Mouse (Mus musculus): ENCODE results near the gene Atp2b1. TPM values are rescaled to one million over a fixed set of nuclear protein-coding genes. Genes with fewer than 3 reads are reported as not detected.

Gene Atp2b1
- total RNA-seq, 2 experiments from 2014 or later: 50.1 to 57.9 TPM

DNA sequence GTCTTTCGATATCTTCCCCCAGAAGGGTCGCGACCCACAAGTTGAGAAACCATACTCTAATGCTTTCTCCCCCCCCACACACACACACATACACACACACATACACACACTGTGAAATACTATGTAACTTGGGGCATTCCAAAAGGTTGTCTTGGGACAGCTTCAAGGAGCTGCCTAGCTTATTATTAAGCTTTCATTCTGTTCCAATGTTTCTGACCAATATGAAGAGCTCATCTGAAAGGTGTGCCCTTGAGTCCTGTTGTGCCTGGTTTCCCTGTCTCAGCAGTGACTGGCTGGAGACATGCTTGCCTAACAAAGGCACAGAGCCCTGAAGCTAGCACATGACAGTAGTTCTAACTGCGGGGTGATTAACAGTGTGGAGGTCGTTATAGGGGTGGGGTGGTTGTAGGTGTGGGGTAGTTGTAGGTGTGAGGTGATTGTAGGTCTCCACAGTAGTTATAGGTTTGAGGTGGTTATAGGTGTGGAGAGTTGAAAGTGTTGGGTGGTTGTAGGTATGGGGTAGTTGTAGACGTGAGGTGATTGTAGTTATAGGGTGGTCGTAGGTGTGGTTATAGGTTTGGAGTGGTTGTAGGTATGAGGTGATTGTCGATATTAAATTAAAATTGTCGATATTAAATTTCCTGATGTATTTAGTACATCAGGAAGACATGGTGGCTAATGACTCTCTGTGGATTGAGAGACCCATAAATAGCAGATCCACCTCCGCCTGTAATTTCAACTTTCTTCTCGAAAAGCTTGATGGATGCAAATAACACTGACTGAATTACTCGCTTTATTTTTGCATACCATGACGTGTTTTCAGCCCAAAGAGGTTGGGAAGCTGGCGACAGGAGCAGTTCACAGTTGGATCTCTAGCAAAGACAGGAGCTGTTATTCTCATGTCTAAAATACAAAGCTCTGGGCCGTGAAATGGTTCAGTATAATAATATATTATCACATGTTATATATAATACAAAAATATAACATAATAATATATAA, 119.9 kb downstream of the Atp2b1 start:
- no peak for DNase-seq

DNA sequence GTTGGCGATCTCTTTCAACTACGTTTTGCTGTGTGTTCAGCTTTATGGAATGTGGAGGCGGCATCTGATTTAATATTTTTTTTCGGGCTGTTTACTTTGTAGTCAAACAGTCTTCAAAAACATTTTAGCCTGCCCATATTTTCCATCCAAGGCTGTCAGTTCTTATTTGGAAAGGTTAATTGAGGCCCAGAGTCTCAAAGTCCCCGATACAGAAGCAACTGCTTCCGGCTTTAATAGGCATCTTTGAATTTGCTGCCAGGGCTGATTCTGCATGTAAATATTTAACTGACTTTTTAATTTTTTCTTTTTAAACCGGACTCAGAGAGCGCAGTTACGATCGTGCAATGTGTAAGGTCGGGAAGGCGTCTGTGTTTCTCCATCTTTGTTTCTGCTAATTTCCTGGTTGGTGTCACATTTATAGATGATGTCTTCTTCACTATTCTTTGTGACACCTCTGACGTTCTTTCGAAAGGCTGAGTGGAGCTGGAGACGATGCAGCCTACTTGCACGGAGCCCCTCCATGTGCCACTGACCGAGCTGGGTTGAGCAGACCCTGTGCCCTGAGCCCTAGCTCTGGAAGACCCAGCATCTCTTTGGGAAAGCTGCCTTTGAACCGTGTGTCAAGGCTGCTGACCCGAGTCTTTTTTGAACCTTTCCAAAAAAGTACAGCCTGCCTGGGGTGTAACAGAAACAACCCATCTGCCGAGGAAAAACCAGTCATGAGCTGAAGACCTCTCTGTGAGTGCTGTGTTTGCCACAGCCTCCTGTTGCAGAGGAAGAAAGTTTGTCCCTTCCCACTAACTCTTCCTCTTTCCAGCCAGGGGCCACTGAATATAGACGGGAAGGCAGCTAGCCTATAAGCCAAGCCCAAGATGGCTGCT, 123.2 kb downstream of the Atp2b1 start:
- DNase-seq: no peak

DNA sequence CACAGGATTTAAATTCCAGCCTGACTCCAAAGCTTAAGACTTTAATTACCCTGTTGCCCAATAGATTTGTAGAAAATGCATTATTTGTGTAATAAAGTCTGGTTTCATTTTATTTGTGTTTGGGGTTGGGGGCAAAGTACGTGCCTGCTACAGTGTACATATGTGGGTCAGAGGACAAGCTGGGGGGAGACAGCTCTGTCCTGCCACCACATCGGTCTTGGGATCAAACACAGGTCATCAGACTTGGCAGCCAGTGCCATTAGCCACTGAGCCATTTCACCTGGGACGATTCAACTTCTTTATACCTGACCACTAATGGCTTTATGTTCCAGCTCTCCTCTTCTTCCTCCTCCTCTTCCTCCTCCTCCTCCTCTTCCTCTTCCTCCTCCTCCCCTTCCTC, 124.7 kb downstream of the Atp2b1 start:
- no peak for DNase-seq

DNA sequence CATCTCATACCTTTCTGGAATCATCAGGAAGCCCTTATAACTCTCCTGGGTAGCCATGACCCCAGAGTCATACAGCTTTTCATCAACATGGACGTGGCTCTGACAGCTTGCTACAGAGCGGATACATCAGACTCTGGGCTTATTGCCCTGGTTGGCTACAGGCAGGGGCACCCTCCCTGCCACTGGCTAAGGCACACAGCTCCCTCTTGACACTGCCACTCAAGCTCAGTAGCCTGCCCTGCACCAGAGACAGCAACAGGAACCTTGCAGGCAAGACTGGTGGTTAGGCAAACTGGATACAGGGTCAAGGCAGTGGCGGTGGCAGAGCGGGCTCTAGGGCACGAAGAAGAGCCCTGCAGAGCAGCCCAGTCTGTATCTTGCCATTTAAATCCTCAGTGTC, 126.0 kb downstream of the Atp2b1 start:
- no peak for DNase-seq

DNA sequence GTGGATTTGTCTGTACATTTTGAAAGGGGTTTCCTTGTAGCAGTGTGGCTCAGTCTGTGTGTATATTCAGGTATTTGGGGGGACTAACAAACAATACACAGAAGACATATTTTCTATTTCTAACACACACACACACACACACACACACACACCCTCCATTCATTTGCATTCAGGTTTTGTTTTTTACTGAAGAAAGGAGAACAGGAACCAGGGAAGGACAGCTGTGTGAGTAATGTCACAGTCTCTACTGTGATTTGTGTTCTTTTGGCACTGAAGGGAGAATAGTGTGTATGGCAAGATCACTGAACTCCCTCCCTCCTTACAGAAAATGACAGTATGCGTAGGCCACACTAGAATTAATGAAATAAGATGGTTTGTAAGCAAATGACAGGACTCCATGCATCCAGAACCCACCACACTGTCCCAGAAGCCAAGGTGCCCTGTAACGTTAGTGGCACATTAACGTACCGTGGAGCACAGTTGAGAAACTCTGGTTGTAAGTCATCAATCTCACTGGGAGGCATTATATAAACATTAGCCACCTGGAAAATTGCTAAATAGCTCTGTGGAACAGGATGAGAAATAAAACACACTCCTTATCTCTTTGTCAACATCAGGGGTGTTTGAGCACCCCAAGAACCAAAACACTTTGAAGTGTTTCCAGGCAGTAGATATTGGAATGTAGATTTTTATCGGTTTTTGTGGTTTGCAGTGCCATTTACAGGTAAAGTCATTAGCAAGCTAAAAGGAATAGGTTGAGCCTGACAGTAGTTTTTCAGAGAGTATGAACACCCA, 132.7 kb downstream of the Atp2b1 start:
- DNase-seq: no peak

DNA sequence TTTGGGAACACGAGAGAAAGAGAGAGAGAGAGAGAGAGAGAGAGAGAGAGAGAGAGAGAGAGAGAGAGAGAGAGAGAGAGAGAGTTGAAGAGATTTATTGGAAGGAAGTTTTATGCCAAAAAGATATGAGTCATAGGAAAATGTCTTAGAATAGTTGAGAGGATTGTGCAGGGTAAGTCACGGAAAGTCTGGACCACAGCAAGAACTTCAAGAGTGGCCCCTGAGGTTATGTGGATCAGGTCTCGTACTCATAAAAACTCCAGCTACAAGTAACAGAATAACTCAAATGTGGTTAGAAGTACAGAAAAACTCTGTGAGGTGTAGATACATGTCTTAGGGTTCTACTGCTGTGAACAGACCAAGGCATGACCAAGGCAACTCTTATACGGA, 133.3 kb downstream of the Atp2b1 start:
- DNase-seq: no peak

DNA sequence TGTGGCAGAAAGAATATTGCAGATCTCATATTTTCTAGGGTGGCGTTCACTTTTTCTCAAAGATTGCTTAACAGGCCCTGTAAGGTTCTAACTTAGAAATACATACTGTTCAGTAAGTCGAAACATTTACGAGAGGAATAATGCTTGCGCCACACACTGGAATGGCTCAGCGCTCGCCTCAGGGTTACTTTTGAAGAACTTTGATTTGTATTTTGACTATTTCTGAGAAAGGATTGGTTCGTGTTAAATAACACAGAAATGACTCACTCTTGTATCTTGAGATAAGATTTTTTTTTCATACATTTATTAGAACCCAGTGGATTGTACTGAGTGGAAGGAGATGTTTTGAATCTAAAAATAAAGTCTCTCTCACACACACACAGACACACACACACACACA, 135.9 kb downstream of the Atp2b1 start:
- DNase-seq: peak; percentile 17 to 33

DNA sequence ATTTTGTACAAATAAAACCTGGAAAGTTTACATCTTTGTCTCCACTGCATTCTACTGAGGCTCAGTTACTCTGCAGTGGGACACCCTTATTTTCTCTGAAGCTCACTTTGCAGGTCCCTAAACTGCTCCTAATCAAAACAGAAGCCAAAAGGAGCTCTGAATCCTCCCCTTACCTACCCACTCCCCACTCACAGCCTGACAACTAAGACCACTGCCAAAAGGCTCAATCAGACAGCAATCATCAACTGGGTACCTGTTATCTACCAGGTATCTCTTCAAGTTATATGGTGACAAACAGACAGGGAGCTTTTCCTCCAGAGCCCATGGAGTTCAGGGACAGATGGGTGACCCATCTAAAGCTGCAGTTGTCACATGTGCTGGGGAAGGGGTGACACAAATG, 138.9 kb downstream of the Atp2b1 start:
- no peak for DNase-seq

DNA sequence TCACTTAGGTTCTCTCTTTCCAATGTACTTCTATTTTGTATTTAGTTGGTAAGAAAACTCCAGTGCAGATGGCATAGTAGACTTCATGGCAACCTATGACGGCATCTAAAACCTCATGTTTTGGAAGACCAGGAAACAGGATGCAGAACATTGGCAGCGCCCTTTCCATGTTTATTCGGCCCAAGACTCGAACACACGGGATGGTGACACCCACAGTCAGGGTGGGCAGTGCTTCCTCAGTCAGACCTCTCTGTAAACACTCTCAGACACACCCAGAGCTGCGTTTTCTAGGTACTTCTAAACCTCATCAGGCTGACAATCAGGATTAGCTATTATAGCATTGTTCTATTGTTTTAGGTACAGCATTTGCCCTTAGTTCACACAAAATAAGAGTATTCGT, 146.4 kb downstream of the Atp2b1 start:
- no peak for DNase-seq

DNA sequence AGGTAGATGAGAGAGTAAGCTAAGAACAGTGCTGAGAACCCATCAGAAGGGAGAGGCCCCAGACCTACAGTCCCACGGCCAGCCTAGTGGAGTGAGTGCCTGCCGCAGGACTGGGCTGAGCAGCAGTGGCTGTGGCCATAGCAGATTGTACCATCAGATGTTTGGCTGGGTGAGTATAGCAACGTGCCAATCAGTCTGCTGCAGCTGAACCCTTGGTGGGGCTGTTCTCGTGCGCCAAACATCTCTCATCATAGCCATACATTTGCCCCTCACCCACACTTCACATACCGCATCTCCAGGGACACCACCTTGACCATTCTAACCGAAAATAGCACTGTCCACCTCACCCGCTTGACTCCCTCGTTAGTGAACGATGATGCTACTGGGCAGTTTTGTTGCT, 147.2 kb downstream of the Atp2b1 start:
- no peak for DNase-seq

DNA sequence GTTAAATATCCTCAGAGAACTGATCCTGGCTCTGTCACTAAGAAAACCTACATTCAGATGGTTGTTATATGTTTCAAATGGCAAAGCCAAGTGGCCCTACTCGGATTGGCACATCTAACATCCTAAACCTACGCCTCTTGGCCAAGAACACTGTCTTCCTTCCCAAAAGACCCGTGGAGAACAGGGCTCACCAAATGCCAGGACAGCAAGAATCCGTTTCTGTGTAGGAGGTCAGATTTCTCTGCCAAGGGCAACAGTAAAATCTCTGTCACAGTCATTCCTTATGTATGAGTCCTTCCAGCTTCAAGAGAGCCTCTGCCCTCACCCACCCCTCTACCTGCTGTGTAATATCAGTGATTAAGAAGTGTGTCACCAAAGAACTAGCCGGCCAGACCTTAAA, 148.3 kb downstream of the Atp2b1 start:
- no peak for DNase-seq

Other genes with a start within 250 kb of the Atp2b1 start
- 10 to 100 TPM; 15.3 to 15.7 TPM for gene Poc1b, start 192.6 kb downstream of the Atp2b1 start, total RNA-seq (2021)
- 1 to 10 TPM; 6.0 to 7.1 TPM for gene Galnt4, start 193.8 kb downstream of the Atp2b1 start, total RNA-seq (2021)
- gene Phxr2, start 211.9 kb downstream of the Atp2b1 start, total RNA-seq (2021): not detected